Mouse (Mus musculus) midbrain, embryonic 13.5 days (tissue): ENCODE data around the gene Marc2. TPM values are rescaled to one million over a fixed set of nuclear protein-coding genes. Genes with fewer than 3 reads are reported as not detected.
A peak's percentile ranks its signal among the peaks of the same experiment; 100 is the strongest.

Experiments
- ATAC-seq: fragments of 200-750 bp; cut with Nextera tagmentation; 2 replicates; pipeline ENCODE4 v1.8.0; 2017; ENCODE audit warnings: mild to moderate bottlenecking, moderate TSS enrichment, moderate library complexity
- H3K27ac ChIP-seq: fragments of 300-500 bp; sonication (generic); 2 replicates; pipeline ENCODE4 v1.5.1; 2015; ENCODE audit warnings: inconsistent platforms, mild to moderate bottlenecking, moderate library complexity
- H3K27me3 ChIP-seq: fragments of 300-500 bp; sonication (generic); 2 replicates; pipeline ENCODE4 v1.6.1; 2015; ENCODE audit warnings: mild to moderate bottlenecking, inconsistent platforms
- H3K36me3 ChIP-seq: fragments of 300-500 bp; sonication (generic); 2 replicates; pipeline ENCODE4 v1.6.1; 2015; ENCODE audit warnings: mild to moderate bottlenecking, inconsistent platforms
- H3K4me1 ChIP-seq: fragments of 300-500 bp; sonication (generic); replicated peaks from 2 replicates; pipeline ENCODE4 v1.6.1; 2015; ENCODE audit warnings: inconsistent platforms
- H3K4me2 ChIP-seq: fragments of 300-500 bp; sonication (generic); replicated peaks from 2 replicates; pipeline ENCODE4 v1.6.1; 2015; ENCODE audit warnings: moderate library complexity, mild to moderate bottlenecking, inconsistent platforms
- H3K4me3 ChIP-seq: fragments of 300-500 bp; sonication (generic); replicated peaks from 2 replicates; pipeline ENCODE4 v1.5.1; 2015; ENCODE audit warnings: mild to moderate bottlenecking, inconsistent platforms
- H3K9ac ChIP-seq: fragments of 300-500 bp; sonication (generic); replicated peaks from 2 replicates; pipeline ENCODE4 v1.6.1; 2015; ENCODE audit warnings: mild to moderate bottlenecking, inconsistent platforms
- H3K9me3 ChIP-seq: fragments of 300-500 bp; sonication (generic); 2 replicates; pipeline ENCODE4 v1.6.1; 2016; ENCODE audit warnings: mild to moderate bottlenecking, inconsistent platforms
- WGBS: fragments of 180-500 bp; shearing (Covaris S2); methylation state at CpG from one replicate; pipeline ENCODE4 v1.1.7; 2015; 5-methylcytosine and 5-hydroxymethylcytosine counted together
- polyA plus RNA-seq: library from polyadenylated mRNA; unstranded; fragments of >200 nt; fragmentation: Nextera tagmentation; extraction: Ambion mirVana; gene quantifications from 2 replicates; pipeline ENCODE4 v1.2.1, GENCODE M21; 2015

The Marc2 gene
- polyA plus RNA-seq, 1 experiment from 2014 or later = 93.0 TPM

DNA sequence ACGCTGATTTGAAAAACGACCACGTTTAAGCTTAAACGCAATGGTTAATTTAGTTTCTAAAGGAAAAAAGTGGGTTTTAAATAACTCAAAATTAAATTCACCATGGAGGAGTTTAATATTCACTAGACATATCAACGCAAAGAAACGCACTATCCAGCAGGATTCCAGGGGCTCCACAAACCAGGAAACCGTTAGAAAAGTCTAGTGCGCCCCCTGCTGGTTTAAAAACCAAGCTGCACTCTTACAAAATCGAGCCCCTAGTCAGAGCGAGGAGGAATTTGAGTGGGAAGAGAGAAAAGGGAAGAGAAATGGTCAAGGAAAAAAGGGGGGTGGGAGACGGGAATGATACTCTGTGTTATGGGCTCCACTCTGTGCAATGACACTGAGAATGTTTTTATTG is 21.2 kb downstream of the Marc2 start:
- 0 out of 2 replicates have a peak overlapping the region, but pooled peaks have one; percentile 7 for H3K4me2 ChIP-seq
- H3K4me3 ChIP-seq = no peak overlapping the region
- no peak overlapping the region for H3K9ac ChIP-seq
- H3K4me1 ChIP-seq = peaks cover 15% of the 10 kb centered on the region
- 25% methylated on average over 11 of the region's 11 CpGs for WGBS
- H3K36me3 ChIP-seq = peaks cover 14% of the 10 kb centered on the region
- H3K27me3 ChIP-seq = no peaks in the 10 kb centered on the region
- no peak overlapping the region for H3K27ac ChIP-seq
- ATAC-seq = peak; percentile 19; the same call in 1 of the 2 replicates
- H3K9me3 ChIP-seq = no peaks in the 10 kb centered on the region

DNA sequence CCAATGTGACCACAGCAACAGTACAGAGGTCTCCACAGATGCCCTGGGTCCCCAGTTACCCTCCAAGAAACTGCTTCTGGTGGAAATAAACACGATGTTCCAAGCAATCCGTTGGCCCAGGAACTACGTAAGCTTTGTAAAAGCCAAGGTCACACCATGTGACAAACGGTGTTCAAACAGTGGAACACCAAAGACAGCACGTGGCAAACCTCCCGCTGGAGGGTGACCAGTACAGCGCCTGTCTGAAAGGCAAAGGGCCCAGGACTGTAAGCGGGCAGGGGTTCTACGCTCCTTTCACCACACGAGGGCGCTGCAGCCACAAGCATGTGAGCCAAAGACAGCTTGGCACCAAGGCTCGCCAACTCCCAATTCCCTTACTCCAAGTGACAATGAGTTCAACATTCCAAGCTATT is 21.8 kb downstream of the Marc2 start:
- Histone ChIP-seq H3K9me3 (no peaks in the 10 kb centered on the region), H3K27ac (no peak overlapping the region), H3K9ac (no peak overlapping the region), H3K4me1 (peaks cover 15% of the 10 kb centered on the region), H3K36me3 (peaks cover 11% of the 10 kb centered on the region; the same call in 1 of the 2 replicates), H3K4me3 (no peak overlapping the region), H3K4me2 (peak overlapping the region; percentile 7; the same call in 1 of the 2 replicates), H3K27me3 (no peaks in the 10 kb centered on the region)
- WGBS = 5% methylated on average over 12 of the region's 12 CpGs
- peak; percentile 87 for ATAC-seq

DNA sequence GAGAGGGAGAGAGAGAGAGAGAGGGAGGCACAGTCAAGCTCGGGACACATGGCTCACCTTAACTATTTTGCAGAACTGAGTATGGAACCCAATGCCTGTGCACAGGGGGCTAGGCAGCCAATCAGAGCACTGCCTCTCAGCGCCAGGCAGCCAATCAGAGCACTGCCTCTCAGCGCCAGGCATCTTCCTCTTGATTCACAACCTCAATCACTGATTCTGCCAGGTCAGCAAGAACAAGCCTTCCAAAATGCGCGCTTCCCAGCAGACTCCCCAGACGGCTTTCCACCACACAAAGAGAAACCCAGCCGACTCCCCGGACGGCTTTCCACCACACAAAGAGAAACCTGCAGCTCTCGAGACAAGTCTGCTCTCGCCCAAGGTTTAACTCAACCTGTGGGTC is 23.6 kb downstream of the Marc2 start:
- ATAC-seq = peak; percentile 64; the same call in 1 of the 2 replicates
- no peaks in the 10 kb centered on the region for H3K9me3 ChIP-seq
- H3K4me2 ChIP-seq = peak overlapping the region; percentile 42
- WGBS = 12% methylated on average over 11 of the region's 11 CpGs
- no peaks in the 10 kb centered on the region for H3K27me3 ChIP-seq
- H3K4me1 ChIP-seq = peaks cover 15% of the 10 kb centered on the region
- peaks cover 21% of the 10 kb centered on the region; the same call in 1 of the 2 replicates for H3K36me3 ChIP-seq
- H3K4me3 ChIP-seq = no peak overlapping the region; the same call in 1 of the 2 replicates
- H3K9ac ChIP-seq = no peak overlapping the region; the same call in 1 of the 2 replicates
- no peak overlapping the region for H3K27ac ChIP-seq

DNA sequence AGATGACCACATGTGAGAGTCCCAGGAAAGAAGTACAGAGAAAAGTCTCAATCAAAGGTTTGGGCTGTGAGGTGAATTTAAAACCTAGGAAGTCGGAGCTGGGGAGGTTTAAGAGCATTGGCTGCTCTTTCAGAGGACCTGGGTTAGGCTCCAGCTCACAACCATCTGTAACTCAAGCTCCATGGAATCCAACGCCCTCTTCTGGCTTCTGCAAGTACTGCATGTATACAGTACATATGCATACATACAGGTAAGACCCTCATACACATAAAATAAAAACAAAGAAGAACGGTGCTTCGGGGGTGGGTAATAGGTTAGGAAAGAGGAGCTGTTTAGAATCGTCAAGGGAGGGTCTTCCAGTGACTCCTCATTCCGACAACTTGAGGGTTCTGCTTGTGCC is 28.5 kb downstream of the Marc2 start:
- 86% methylated on average over 6 of the region's 6 CpGs for WGBS
- H3K4me3 ChIP-seq = no peak overlapping the region
- H3K27ac ChIP-seq = no peak overlapping the region
- H3K9ac ChIP-seq = no peak overlapping the region
- H3K4me2 ChIP-seq = no peak overlapping the region
- no peaks in the 10 kb centered on the region for H3K27me3 ChIP-seq
- ATAC-seq = no peak
- peaks cover 2% of the 10 kb centered on the region; the same call in 1 of the 2 replicates for H3K4me1 ChIP-seq
- H3K36me3 ChIP-seq = peaks cover 24% of the 10 kb centered on the region; the same call in 1 of the 2 replicates
- H3K9me3 ChIP-seq = no peaks in the 10 kb centered on the region

DNA sequence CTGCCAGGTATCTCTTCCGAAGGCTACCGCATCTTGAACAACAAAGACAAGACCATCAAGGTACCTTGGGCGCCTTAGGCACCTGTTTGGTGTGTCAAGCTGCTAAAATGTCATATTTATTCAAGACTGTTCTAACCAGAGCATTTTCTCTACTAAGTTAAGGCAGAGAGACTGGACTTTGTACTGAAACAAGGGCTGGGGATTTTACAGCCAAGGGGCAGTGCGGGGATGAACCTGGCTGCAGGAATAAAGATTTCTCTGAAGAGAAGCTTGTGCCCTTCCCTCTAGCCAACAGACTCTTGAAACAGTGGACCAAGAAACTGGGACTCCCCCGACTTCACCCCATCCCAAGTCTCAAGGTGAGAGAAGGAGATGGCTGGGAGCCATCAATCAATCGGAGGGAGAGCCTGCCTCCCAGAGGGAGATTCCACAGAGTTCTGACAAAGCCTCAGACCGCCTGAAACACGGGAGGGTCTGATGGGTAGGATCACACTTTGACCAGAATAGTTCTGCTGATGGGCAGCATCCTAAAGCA is 34.5 kb downstream of the Marc2 start:
- WGBS = 85% methylated on average over 8 of the region's 8 CpGs
- Histone ChIP-seq H3K9ac (no peak overlapping the region), H3K36me3 (0 out of 2 replicates have a peak, but pooled peaks cover 3% of the 10 kb centered on the region), H3K27ac (no peak overlapping the region), H3K27me3 (peaks cover 31% of the 10 kb centered on the region), H3K4me2 (no peak overlapping the region), H3K4me1 (peaks cover 7% of the 10 kb centered on the region), H3K9me3 (no peaks in the 10 kb centered on the region), H3K4me3 (no peak overlapping the region)
- no peak for ATAC-seq

DNA sequence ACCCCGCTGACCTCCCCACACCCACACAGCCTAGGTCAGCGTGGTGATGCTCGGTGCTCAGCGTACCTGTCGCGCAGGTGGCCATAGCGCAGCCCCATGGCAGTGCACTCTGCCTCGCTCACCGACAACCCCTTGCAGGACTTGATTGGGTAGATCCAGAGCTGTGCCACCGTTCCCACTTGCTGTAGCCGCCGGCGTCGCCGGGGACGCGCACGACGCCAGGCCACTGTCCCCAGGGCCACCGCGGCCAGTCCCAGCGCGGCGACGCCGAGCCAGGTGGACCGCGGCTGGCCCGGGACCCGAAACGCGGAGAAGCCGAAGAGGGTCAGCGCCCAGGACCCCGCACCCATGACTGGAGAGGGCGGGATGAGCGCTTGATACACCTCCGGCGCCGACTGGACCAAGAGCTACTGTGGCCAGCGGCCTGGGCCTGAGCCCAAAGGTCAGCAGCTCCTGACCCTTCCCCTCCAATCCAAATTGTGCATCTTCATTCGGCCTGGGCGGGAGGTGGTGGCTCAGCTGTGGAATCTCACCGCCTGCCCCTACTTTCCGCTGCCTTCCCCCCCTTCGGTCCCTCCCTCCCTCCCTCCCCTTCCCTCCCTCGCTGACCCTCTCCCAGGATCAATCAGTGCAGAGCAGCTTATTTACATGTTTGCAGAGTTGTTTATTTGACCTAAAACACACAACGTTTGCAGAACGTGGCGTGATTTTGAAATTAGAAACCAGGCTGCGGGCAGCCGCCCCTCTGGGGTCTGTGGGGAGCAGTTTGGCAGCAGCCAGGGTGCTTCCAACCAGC is 35.3 kb downstream of the Marc2 start, which contains the start of gene Marc1:
Gene Marc1, minus strand, starts transcription at position 534 of the 796 bp plus-strand sequence.
- Histone ChIP-seq H3K4me1 (peaks cover 7% of the 10 kb centered on the region), H3K4me2 (peak within 1 kb of the TSS; percentile 67), H3K27ac (no peak within 1 kb of the TSS), H3K36me3 (0 out of 2 replicates have a peak, but pooled peaks cover 3% of the 10 kb centered on the region), H3K9ac (peak within 1 kb of the TSS; percentile 53; the same call in 1 of the 2 replicates), H3K9me3 (no peaks in the 10 kb centered on the region), H3K27me3 (peaks cover 31% of the 10 kb centered on the region), H3K4me3 (peak within 1 kb of the TSS; percentile 38)
- peak; percentile 50; the same call in 1 of the 2 replicates for ATAC-seq
- WGBS = 6% methylated on average over 52 of the region's 52 CpGs

DNA sequence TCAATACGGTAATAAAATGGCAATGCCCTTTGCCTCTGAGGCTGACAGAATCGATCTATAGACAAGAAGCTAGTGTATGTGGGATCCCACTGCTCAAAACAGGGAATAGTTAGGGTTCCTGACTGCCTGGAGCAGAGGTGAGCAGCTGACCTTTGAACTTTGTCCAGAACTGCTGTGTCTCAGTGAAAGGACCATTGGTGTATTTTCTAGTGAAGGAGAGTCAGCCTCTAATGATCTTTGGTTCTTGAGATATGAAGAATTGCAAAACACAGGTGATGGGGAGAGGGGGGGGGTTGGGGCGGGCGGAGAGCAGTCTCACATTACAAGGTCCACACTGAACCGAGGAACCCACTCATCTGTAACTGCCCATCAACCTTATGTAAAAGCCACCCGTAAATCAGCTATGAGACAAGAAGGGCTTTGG is 36.7 kb downstream of the Marc2 start:
- H3K36me3 ChIP-seq = 0 out of 2 replicates have a peak, but pooled peaks cover 3% of the 10 kb centered on the region
- no peak overlapping the region for H3K27ac ChIP-seq
- H3K9me3 ChIP-seq = no peaks in the 10 kb centered on the region
- 80% methylated on average over 6 of the region's 6 CpGs for WGBS
- H3K4me1 ChIP-seq = peaks cover 7% of the 10 kb centered on the region
- no peak overlapping the region for H3K4me3 ChIP-seq
- peaks cover 31% of the 10 kb centered on the region for H3K27me3 ChIP-seq
- ATAC-seq = no peak
- H3K9ac ChIP-seq = no peak overlapping the region
- no peak overlapping the region for H3K4me2 ChIP-seq

DNA sequence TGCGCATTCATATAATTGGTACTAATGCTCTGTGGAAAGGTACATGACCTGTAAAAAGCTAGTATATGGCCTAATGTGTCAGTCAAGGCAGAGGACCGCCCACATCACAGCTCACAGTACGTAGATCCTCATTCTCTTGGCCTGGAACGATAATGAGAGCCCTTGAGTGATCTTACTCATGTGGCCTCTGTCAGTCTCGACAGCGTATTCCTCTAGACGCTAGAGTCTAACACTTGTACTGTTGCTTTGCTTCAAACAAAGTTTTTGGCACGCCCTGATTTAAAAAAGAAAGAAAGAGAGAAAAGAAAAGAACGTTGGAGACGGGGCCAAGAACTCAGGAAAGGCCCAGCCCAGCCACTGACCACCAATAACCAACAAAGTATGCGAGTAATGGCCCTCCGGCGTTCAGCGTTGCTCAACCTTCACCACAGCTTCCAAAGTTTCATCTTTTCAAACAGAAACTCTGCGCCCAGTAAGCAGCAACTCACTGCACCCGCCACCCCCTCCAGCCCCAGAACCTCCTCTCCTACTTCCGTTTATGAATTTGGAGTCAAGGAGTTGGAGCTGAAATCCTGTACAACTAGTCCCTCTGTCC is 37.7 kb downstream of the Marc2 start:
- H3K9me3 ChIP-seq = no peaks in the 10 kb centered on the region
- no peak for ATAC-seq
- no peak overlapping the region for H3K9ac ChIP-seq
- peaks cover 31% of the 10 kb centered on the region for H3K27me3 ChIP-seq
- no peak overlapping the region for H3K4me3 ChIP-seq
- 86% methylated on average over 17 of the region's 17 CpGs for WGBS
- no peak overlapping the region for H3K27ac ChIP-seq
- no peaks in the 10 kb centered on the region for H3K36me3 ChIP-seq
- no peak overlapping the region for H3K4me2 ChIP-seq
- H3K4me1 ChIP-seq = peaks cover 7% of the 10 kb centered on the region

DNA sequence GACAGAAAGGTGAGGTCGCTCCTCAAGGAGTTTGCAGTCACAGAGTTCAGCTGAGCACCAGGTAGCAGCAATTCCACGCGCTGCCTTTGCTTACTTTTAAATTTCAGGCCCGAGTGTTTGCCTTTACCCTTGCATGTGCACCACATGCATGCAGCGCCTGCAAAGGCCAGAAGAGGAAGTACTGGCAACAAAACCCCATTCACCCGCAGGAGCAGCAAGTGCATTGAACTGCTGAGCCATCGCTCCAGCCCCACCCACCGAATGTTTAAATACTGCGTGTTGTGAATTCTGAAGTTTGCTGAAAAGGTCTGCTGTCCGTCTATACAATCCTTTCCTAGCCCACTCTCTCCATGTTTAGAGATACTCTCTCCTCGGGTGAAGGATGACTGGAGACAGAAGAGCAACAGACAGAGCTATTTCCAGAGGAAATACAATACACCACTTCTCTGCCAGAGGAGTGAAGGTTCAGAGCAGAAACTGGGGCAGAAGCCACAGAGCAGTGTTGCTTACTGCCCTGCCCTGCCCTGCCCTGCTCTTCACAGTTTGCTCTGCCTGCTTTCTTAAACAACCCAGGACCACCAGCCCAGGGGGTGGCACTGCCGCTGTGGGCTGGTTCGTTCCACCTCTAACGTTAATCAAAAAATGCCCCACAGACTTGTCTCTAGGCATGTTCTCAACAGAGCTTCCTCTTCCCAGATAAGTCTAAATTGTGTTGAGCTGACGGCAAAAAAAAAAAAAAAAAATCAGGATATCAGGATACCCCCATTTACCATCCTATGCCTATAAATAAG is 38.4 kb downstream of the Marc2 start:
- no peak for ATAC-seq
- H3K36me3 ChIP-seq = no peaks in the 10 kb centered on the region
- no peak overlapping the region for H3K4me3 ChIP-seq
- no peak overlapping the region for H3K27ac ChIP-seq
- no peak overlapping the region for H3K9ac ChIP-seq
- peaks cover 7% of the 10 kb centered on the region for H3K4me1 ChIP-seq
- WGBS = 69% methylated on average over 15 of the region's 15 CpGs
- peaks cover 31% of the 10 kb centered on the region for H3K27me3 ChIP-seq
- H3K9me3 ChIP-seq = no peaks in the 10 kb centered on the region
- no peak overlapping the region for H3K4me2 ChIP-seq

DNA sequence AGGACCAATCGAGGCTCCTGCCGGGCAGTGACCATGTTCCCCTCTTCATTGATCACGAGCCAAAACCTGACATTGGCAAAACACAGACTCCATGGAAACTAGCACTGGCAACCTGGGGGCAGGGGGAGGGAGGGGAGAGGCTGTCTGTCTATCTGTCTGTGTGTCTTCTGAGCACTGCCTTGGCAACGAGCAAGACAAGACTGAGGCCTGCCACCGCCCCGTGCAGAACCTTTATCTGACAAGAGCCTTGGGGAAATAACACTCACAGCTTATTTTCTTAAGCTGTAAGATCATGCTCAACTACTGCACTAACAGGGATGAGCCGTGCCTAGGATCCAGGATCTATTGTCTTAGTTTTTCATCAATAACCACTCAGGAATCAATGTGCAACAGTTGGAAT is 39.1 kb downstream of the Marc2 start:
- H3K27me3 ChIP-seq = peaks cover 29% of the 10 kb centered on the region
- no peak overlapping the region for H3K27ac ChIP-seq
- H3K9me3 ChIP-seq = no peaks in the 10 kb centered on the region
- no peak overlapping the region for H3K4me3 ChIP-seq
- H3K4me1 ChIP-seq = peaks cover 7% of the 10 kb centered on the region
- 80% methylated on average over 7 of the region's 7 CpGs for WGBS
- H3K4me2 ChIP-seq = no peak overlapping the region
- no peak for ATAC-seq
- H3K9ac ChIP-seq = no peak overlapping the region
- no peaks in the 10 kb centered on the region for H3K36me3 ChIP-seq

DNA sequence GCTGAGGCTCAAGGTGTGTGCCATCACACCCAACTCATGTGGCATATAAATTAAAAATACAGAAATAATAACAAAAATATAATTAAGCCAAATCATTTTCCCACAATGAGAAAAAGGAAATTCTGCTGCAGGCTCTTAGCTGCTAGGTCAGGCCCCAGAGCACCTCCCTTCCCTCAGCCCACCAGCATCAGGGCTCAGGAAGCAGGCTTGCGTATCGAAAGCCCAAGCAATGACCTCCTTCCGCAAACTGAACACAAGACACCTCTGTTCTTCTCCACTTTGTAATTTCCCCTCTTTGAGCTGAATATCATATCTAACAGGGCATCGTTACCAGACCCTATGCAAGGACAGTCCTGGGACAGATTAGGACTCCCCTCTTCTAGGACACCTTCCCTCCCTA is 40.5 kb downstream of the Marc2 start:
- no peak for ATAC-seq
- Histone ChIP-seq H3K9me3 (peaks cover 6% of the 10 kb centered on the region; the same call in 1 of the 2 replicates), H3K36me3 (no peaks in the 10 kb centered on the region), H3K4me1 (peaks cover 4% of the 10 kb centered on the region), H3K4me3 (no peak overlapping the region), H3K9ac (no peak overlapping the region), H3K27me3 (peaks cover 17% of the 10 kb centered on the region), H3K27ac (no peak overlapping the region), H3K4me2 (no peak overlapping the region)
- WGBS = 93% methylated on average over 4 of the region's 4 CpGs
